Mouse (Mus musculus) MEL (cell line): ENCODE measurements around the gene Dirc2. TPM values are rescaled to one million over a fixed set of nuclear protein-coding genes. Genes with fewer than 3 reads are reported as not detected.

Experiments used
- DNase-seq: peaks from one replicate; pipeline ENCODE4 v3.0.0; 2011; ENCODE audit warnings: low read depth, low spot score
- H3K27ac ChIP-seq: 2 replicates; pipeline ENCODE4 v1.5.1; 2012; ENCODE audit warnings: low read depth, mild to moderate bottlenecking, control low read depth, low read length, moderate library complexity; ENCODE audit not compliant: control insufficient read depth
- H3K27me3 ChIP-seq, 2 experiments: fragments of 150-350 bp in 1 of 2; sonication (generic) in 1 of 2; 2 replicates each; pipeline ENCODE4 v1.6.1; 2012; ENCODE audit warnings: low read length in 2 of 2, mild to moderate bottlenecking in 2 of 2, improper control_type of control experiment in 1 of 2, moderate library complexity in 1 of 2; ENCODE audit not compliant: insufficient read depth in 2 of 2, control insufficient read depth in 1 of 2
- H3K36me3 ChIP-seq, 2 experiments: 2 replicates each; pipeline ENCODE4 v1.6.1; 2012 to 2014; ENCODE audit warnings: low read length in 2 of 2, improper control_type of control experiment in 1 of 2, inconsistent platforms in 1 of 2, mild to moderate bottlenecking in 1 of 2; ENCODE audit not compliant: insufficient read depth in 2 of 2, control insufficient read depth in 1 of 2
- H3K4me1 ChIP-seq, 2 experiments: fragments of 150-350 bp in 1 of 2; sonication (generic) in 1 of 2; 2 replicates each; pipeline ENCODE4 v1.6.1; 2012; ENCODE audit warnings: low read length in 2 of 2, improper control_type of control experiment in 1 of 2, mild to moderate bottlenecking in 1 of 2; ENCODE audit not compliant: insufficient read depth in 2 of 2, control insufficient read depth in 1 of 2
- H3K4me3 ChIP-seq, 2 experiments: fragments of 150-350 bp in 1 of 2; sonication (generic) in 1 of 2; 2 replicates each; pipeline ENCODE4 v1.5.1; 2012; ENCODE audit warnings: low read depth in 2 of 2, low read length in 2 of 2, mild to moderate bottlenecking in 2 of 2, moderate library complexity in 2 of 2, control low read depth in 1 of 2, improper control_type of control experiment in 1 of 2; ENCODE audit not compliant: control insufficient read depth in 1 of 2, insufficient read depth in 1 of 2
- H3K79me2 ChIP-seq: 2 replicates; pipeline ENCODE4 v1.6.1; 2012; ENCODE audit warnings: mild to moderate bottlenecking, low read length, moderate library complexity; ENCODE audit not compliant: control insufficient read depth, poor library complexity, insufficient read depth
- H3K9ac ChIP-seq: 2 replicates; pipeline ENCODE4 v1.6.1; 2012; ENCODE audit warnings: low read depth, mild to moderate bottlenecking, control low read depth, low read length, moderate library complexity; ENCODE audit not compliant: control insufficient read depth, poor library complexity, severe bottlenecking
- H3K9me3 ChIP-seq: fragments of 150-350 bp; sonication (generic); replicated peaks from 2 replicates; pipeline ENCODE4 v1.6.1; 2012; ENCODE audit warnings: mild to moderate bottlenecking, low read length, improper control_type of control experiment, moderate library complexity; ENCODE audit not compliant: insufficient read depth
- BHLHE40 ChIP-seq: IDR thresholded peaks from 2 replicates; pipeline ENCODE4 v1.6.1; 2012; ENCODE audit warnings: low read depth, mild to moderate bottlenecking, inconsistent platforms, low read length, improper control_type of control experiment, borderline replicate concordance
- CHD1 ChIP-seq: IDR thresholded peaks from 2 replicates; pipeline ENCODE4 v1.6.1; 2012; ENCODE audit warnings: low read depth, mild to moderate bottlenecking, inconsistent platforms, low read length, improper control_type of control experiment
- CTCF ChIP-seq, 3 experiments: IDR thresholded peaks in 2 of 3; conservative IDR thresholded peaks in 1 of 3; 2 replicates each; pipeline ENCODE4 v1.5.1; 2011 to 2012; ENCODE audit warnings: low read length in 3 of 3, low read depth in 2 of 3, mild to moderate bottlenecking in 2 of 3, improper control_type of control experiment in 1 of 3, inconsistent platforms in 1 of 3, mixed read lengths in 1 of 3, moderate library complexity in 1 of 3; ENCODE audit not compliant: control insufficient read depth in 1 of 3, insufficient read depth in 1 of 3, poor library complexity in 1 of 3, severe bottlenecking in 1 of 3
- ELF1 ChIP-seq: IDR thresholded peaks from 2 replicates; pipeline ENCODE4 v1.6.1; 2014; ENCODE audit warnings: low read depth, mild to moderate bottlenecking, inconsistent platforms, low read length, improper control_type of control experiment, moderate library complexity
- EP300 ChIP-seq, 2 experiments: IDR thresholded peaks; 2 replicates each; pipeline ENCODE4 v1.6.1; 2011; ENCODE audit warnings: improper control_type of control experiment in 2 of 2, low read length in 2 of 2, low read depth in 1 of 2, mild to moderate bottlenecking in 1 of 2
- ETS1 ChIP-seq: IDR thresholded peaks from 2 replicates; pipeline ENCODE4 v1.6.1; 2012; ENCODE audit warnings: low read depth, mild to moderate bottlenecking, inconsistent platforms, low read length, improper control_type of control experiment, moderate library complexity
- GATA1 ChIP-seq: IDR thresholded peaks from 2 replicates; pipeline ENCODE4 v1.6.1; 2011; ENCODE audit warnings: low read depth, low read length, improper control_type of control experiment
- HCFC1 ChIP-seq: IDR thresholded peaks from 2 replicates; pipeline ENCODE4 v1.6.1; 2012; ENCODE audit warnings: low read depth, mild to moderate bottlenecking, inconsistent platforms, low read length, improper control_type of control experiment, moderate library complexity
- KAT2A ChIP-seq: conservative IDR thresholded peaks from 2 replicates; pipeline ENCODE4 v1.6.1; 2012; ENCODE audit warnings: low read depth, low read length, improper control_type of control experiment, inconsistent platforms
- MAFK ChIP-seq: IDR thresholded peaks from 2 replicates; pipeline ENCODE4 v1.6.1; 2011; ENCODE audit warnings: low read depth, mild to moderate bottlenecking, low read length, improper control_type of control experiment, borderline replicate concordance
- MAX ChIP-seq: IDR thresholded peaks from 2 replicates; pipeline ENCODE4 v1.6.1; 2011; ENCODE audit warnings: low read length, improper control_type of control experiment
- MXI1 ChIP-seq: IDR thresholded peaks from 2 replicates; pipeline ENCODE4 v1.6.1; 2011; ENCODE audit warnings: mild to moderate bottlenecking, low read depth, low read length, improper control_type of control experiment
- NELFE ChIP-seq: IDR thresholded peaks from 2 replicates; pipeline ENCODE4 v1.6.1; 2011; ENCODE audit warnings: low read depth, low read length, improper control_type of control experiment
- POLR2A ChIP-seq, 2 experiments: IDR thresholded peaks; 2 replicates each; pipeline ENCODE4 v1.6.1; 2011 to 2012; ENCODE audit warnings: low read length in 2 of 2, mild to moderate bottlenecking in 2 of 2, control low read depth in 1 of 2, improper control_type of control experiment in 1 of 2, low read depth in 1 of 2, moderate library complexity in 1 of 2; ENCODE audit not compliant: control insufficient read depth in 1 of 2, insufficient read depth in 1 of 2, poor library complexity in 1 of 2
- POLR2AphosphoS2 ChIP-seq: IDR thresholded peaks from 2 replicates; pipeline ENCODE4 v1.6.1; 2011; ENCODE audit warnings: low read length, improper control_type of control experiment
- POLR2AphosphoS5 ChIP-seq: IDR thresholded peaks from 2 replicates; pipeline ENCODE4 v1.6.1; 2012; ENCODE audit warnings: low read depth, borderline replicate concordance, mild to moderate bottlenecking, inconsistent platforms, low read length, moderate library complexity, mixed read lengths
- RAD21 ChIP-seq: IDR thresholded peaks from 2 replicates; pipeline ENCODE4 v1.6.1; 2011; ENCODE audit warnings: mild to moderate bottlenecking, low read depth, low read length, improper control_type of control experiment
- RCOR1 ChIP-seq: IDR thresholded peaks from 2 replicates; pipeline ENCODE4 v1.6.1; 2012; ENCODE audit warnings: low read depth, mild to moderate bottlenecking, inconsistent platforms, low read length, improper control_type of control experiment
- SMC3 ChIP-seq: IDR thresholded peaks from 2 replicates; pipeline ENCODE4 v1.6.1; 2011; ENCODE audit warnings: low read depth, low read length, improper control_type of control experiment
- TAL1 ChIP-seq: IDR thresholded peaks from 2 replicates; pipeline ENCODE4 v1.6.1; 2012; ENCODE audit warnings: mild to moderate bottlenecking, inconsistent platforms, low read length, moderate library complexity, mixed read lengths
- TBP ChIP-seq: IDR thresholded peaks from 2 replicates; pipeline ENCODE4 v1.8.0; 2011; ENCODE audit warnings: low read depth, low read length, improper control_type of control experiment
- TCF12 ChIP-seq: IDR thresholded peaks from 2 replicates; pipeline ENCODE4 v1.6.1; 2014; ENCODE audit warnings: low read depth, mild to moderate bottlenecking, inconsistent platforms, low read length, improper control_type of control experiment, moderate library complexity
- UBTF ChIP-seq: IDR thresholded peaks from 2 replicates; pipeline ENCODE4 v1.6.1; 2012; ENCODE audit warnings: low read depth, mild to moderate bottlenecking, inconsistent platforms, low read length, improper control_type of control experiment, moderate library complexity, borderline replicate concordance; ENCODE audit not compliant: insufficient read depth
- USF1 ChIP-seq: IDR thresholded peaks from 2 replicates; pipeline ENCODE4 v1.6.1; 2014; ENCODE audit warnings: low read depth, mild to moderate bottlenecking, inconsistent platforms, low read length, improper control_type of control experiment, moderate library complexity
- USF2 ChIP-seq, 2 experiments: IDR thresholded peaks; 2 replicates each; pipeline ENCODE4 v1.6.1; 2011 to 2012; ENCODE audit warnings: improper control_type of control experiment in 2 of 2, low read length in 2 of 2, borderline replicate concordance in 1 of 2, inconsistent platforms in 1 of 2, low read depth in 1 of 2, mild to moderate bottlenecking in 1 of 2; ENCODE audit not compliant: insufficient read depth in 1 of 2
- ZC3H11A ChIP-seq: IDR thresholded peaks from 2 replicates; pipeline ENCODE4 v1.6.1; 2012; ENCODE audit warnings: low read depth, mild to moderate bottlenecking, inconsistent platforms, low read length, improper control_type of control experiment
- ZMIZ1 ChIP-seq: IDR thresholded peaks from 2 replicates; pipeline ENCODE4 v1.6.1; 2012; ENCODE audit warnings: low read depth, mild to moderate bottlenecking, inconsistent platforms, low read length, improper control_type of control experiment, moderate library complexity
- polyA plus RNA-seq, 2 experiments: library from polyadenylated mRNA; stranded (reverse) in 1 of 2; unstranded in 1 of 2; fragments of >175 nt in 1 of 2; fragments of >200 nt in 1 of 2; gene quantifications; 2 replicates each; pipeline versions ENCODE4 v1.2.1 to v1.2.4; 2012; ENCODE audit warnings: low replicate concordance in 2 of 2, low read depth in 1 of 2; ENCODE audit not compliant: insufficient read length in 2 of 2, insufficient read depth in 1 of 2, missing spikeins in 1 of 2
- total RNA-seq: library from RNA; depleted of rRNA; stranded (reverse); fragments of 300-350 nt; gene quantifications from 2 replicates; pipeline ENCODE4 v1.2.3, GENCODE M21; 2012

Gene Dirc2
- total and polyA plus RNA-seq, 3 experiments, result 1.6 to 4.1 TPM; not detected in 1

DNA sequence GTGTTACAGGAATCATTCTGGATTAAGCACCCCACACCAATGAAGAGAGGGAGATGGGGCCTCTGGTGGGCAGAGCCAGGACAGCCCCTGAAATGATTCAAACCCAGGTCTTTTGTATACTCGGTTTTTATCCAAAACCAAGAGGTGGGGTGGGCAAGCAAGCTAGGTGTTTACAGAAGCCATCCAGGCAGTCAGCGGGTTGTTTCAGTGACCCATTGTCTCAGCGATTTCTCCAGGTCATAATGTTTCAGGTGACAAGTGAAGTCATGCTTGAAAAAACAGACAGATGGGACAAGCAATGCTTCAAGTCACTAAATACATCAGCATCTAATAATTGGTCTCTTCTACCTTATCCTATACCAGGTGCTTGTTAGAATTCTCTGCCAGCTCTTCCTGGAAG is 2.8 kb downstream of the Dirc2 start:
- Histone ChIP-seq H3K4me3 (no peak overlapping the region), H3K27me3 (no peaks in the 10 kb centered on the region), H3K4me1 (peaks cover 5 to 28% of the 10 kb centered on the region in 2 experiments), H3K36me3 (peaks cover 0 to 17% of the 10 kb centered on the region in 2 experiments; a peak in 2 of 4 replicates), H3K9ac (no peak overlapping the region), H3K79me2 (peaks cover 9% of the 10 kb centered on the region), H3K27ac (no peak overlapping the region), H3K9me3 (no peaks in the 10 kb centered on the region)
- TF ChIP-seq POLR2AphosphoS2, result no peak
- no peak for TF ChIP-seq MXI1
- no peak for TF ChIP-seq KAT2A
- no peak for TF ChIP-seq ZC3H11A
- no peak for TF ChIP-seq TAL1
- no peak for DNase-seq

DNA sequence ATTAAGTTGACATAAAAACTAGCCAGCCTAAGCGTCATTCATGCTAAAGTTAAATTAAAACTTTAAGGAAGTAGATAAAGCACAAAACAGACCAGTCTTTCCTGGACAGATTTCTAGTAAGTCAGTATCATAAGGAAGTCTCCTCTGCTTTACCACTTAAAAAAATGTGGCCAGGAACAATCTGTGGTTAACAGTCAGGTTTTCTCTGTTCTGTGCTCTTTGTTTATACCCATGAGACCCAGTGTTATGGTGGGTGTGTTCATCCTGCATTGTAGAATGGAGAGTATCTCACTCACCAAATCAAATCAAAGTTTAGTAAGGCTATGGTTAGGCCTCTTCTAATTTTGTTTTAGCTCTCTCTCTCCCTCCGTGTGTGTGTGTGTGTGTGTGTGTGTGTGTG is 3.7 kb downstream of the Dirc2 start:
- Histone ChIP-seq H3K9me3 (no peaks in the 10 kb centered on the region), H3K27ac (peak overlapping the region; percentile 35; the same call in 1 of the 2 replicates), H3K4me1 (peaks cover 5 to 24% of the 10 kb centered on the region in 2 experiments), H3K9ac (no peak overlapping the region), H3K4me3 (no peak overlapping the region), H3K36me3 (peaks cover 0 to 17% of the 10 kb centered on the region in 2 experiments; a peak in 2 of 4 replicates), H3K27me3 (no peaks in the 10 kb centered on the region), H3K79me2 (peaks cover 5% of the 10 kb centered on the region)
- TF ChIP-seq EP300 (IDR thresholded peaks at IDR 0.05; ENCODE audit: low read depth in 1 of 2, low read length in 2 of 2) (no peak), ETS1 (peak; percentile 38; the same call in 1 of the 2 replicates), CHD1 (no peak), TCF12 (no peak), RCOR1 (peak; percentile 90), NELFE (no peak), POLR2AphosphoS2 (no peak), MAX (no peak), CTCF (IDR thresholded peaks at IDR 0.05 in 2 of 3, conservative IDR thresholded peaks at IDR 0.05 in 1 of 3; ENCODE audit: control insufficient read depth in 1 of 3, insufficient read depth in 1 of 3, low read depth in 2 of 3, low read length in 3 of 3, poor library complexity in 1 of 3, severe bottlenecking in 1 of 3) (no peak), ZMIZ1 (no peak), USF2 (IDR thresholded peaks at IDR 0.05; ENCODE audit: borderline replicate concordance in 1 of 2, insufficient read depth in 1 of 2, low read depth in 1 of 2, low read length in 2 of 2) (no peak), TBP (peak; percentile 39; the same call in 1 of the 2 replicates), BHLHE40 (no peak), USF1 (no peak), MAFK (no peak), POLR2AphosphoS5 (no peak), TAL1 (0 out of 2 replicates have a peak, but pooled peaks have one; percentile 8), ELF1 (0 out of 2 replicates have a peak, but pooled peaks have one; percentile 9), ZC3H11A (no peak), POLR2A (IDR thresholded peaks at IDR 0.05; ENCODE audit: control insufficient read depth in 1 of 2, insufficient read depth in 1 of 2, low read depth in 1 of 2, low read length in 2 of 2, poor library complexity in 1 of 2) (no peak), KAT2A (no peak), UBTF (no peak), RAD21 (no peak), GATA1 (0 out of 2 replicates have a peak, but pooled peaks have one; percentile 6), HCFC1 (no peak), SMC3 (no peak)
- DNase-seq, result peak; percentile 65
